Comparison of ENCODE assay signal across 9 mouse cellular contexts in genomic region chr5:62483521-62483920, GRCm38 (mm10).
A peak's percentile ranks its signal among the peaks of the same experiment; 100 is the strongest.
DNase-seq lines count a peak whose midpoint lies in the region; ATAC-seq and TF ChIP-seq lines count a peak whose summit lies in the region.
"Had no signal": no experiment of that assay in that cellular context is flagged by ENCODE, and none has a peak within 500 bp of the region (broad histone marks: within the 10 kb centered on the region; RNA-seq: fewer than 3 reads in every experiment).

No protein-coding gene starts in this region.

- no peaks in the 10 kb centered on the region for H3K4me1 ChIP-seq in thymus, adult 2 months (replicated peaks; ENCODE audit: control insufficient read depth, insufficient read depth, low read length)
- H3K4me1 ChIP-seq in forebrain, embryonic 16.5 days (replicated peaks; ENCODE audit: control insufficient read depth, insufficient read depth, low read length), result no peaks in the 10 kb centered on the region

- H3K4me2 ChIP-seq in forebrain, embryonic 16.5 days (ENCODE audit: low read length), result no peak overlapping the region

- no peak overlapping the region for H3K9ac ChIP-seq in forebrain, embryonic 16.5 days (replicated peaks; ENCODE audit: low read depth, low read length)

- no peak overlapping the region for H3K27ac ChIP-seq in thymus, adult 2 months (ENCODE audit: control insufficient read depth, insufficient read depth, low read length)
- H3K27ac ChIP-seq in forebrain, embryonic 16.5 days (ENCODE audit: low read length), result no peak overlapping the region

- peak; percentile 45 for DNase-seq in heart, postnatal 4 days
- DNase-seq in heart, adult 8-10 months (ENCODE audit: low spot score), result no peak
- DNase-seq in thymus, postnatal 25 days, result peak; percentile 5
- DNase-seq in thymus, adult 2 months, result no peak
- DNase-seq in forelimb bud, embryonic 11.5 days (ENCODE audit: low read depth, low spot score), result peak; percentile 63
- peak; percentile 72 for DNase-seq in testis, postnatal 10 days (ENCODE audit: low spot score)
- DNase-seq: lung, adult 2 months had no signal

- H3K36me3 ChIP-seq in thymus, adult 2 months (ENCODE audit: control insufficient read depth, insufficient read depth, low read length), result no peaks in the 10 kb centered on the region
- no peaks in the 10 kb centered on the region for H3K36me3 ChIP-seq in forebrain, embryonic 16.5 days (ENCODE audit: control insufficient read depth, insufficient read depth)

- TF ChIP-seq POLR2A in thymus, adult 2 months (IDR thresholded peaks at IDR 0.05; ENCODE audit: control insufficient read depth, extremely low read depth, insufficient read depth, low read length, poor library complexity), result no peak

- no peak for TF ChIP-seq CTCF in thymus, adult 2 months (IDR thresholded peaks at IDR 0.05; ENCODE audit: borderline replicate concordance, control insufficient read depth, extremely low read depth, insufficient read depth, low read length, poor library complexity)

- H3K27me3 ChIP-seq in thymus, adult 2 months (ENCODE audit: control insufficient read depth, insufficient read depth, low read length), result no peaks in the 10 kb centered on the region
- H3K27me3 ChIP-seq in forebrain, embryonic 16.5 days (replicated peaks; ENCODE audit: control insufficient read depth, insufficient read depth, low read length), result no peaks in the 10 kb centered on the region

- H3K4me3 ChIP-seq in thymus, adult 2 months (ENCODE audit: control insufficient read depth, insufficient read depth, low read length), result no peak overlapping the region
- no peak overlapping the region for H3K4me3 ChIP-seq in forebrain, embryonic 16.5 days (replicated peaks; ENCODE audit: low read length)

- ATAC-seq in erythroid progenitor cell, adult 5-6 weeks (replicated peaks; ENCODE audit: low FRiP score, poor library complexity, severe bottlenecking), result no peak
- no peak for ATAC-seq in forebrain, embryonic 16.5 days

- 41% methylated on average over 5 of the region's 5 CpGs for WGBS in thymus, adult 2 months
- WGBS in forebrain, embryonic 16.5 days, result 42% methylated on average over 5 of the region's 5 CpGs

- no peaks in the 10 kb centered on the region for H3K9me3 ChIP-seq in forebrain, embryonic 16.5 days (ENCODE audit: control insufficient read depth, low read length)

Comparison
In these comparisons a context has a peak if more than half of its experiments do, and no peak if none do; other contexts are left out.
1. DNase-seq: peak in heart, postnatal 4 days (single experiment), thymus, postnatal 25 days (single experiment), forelimb bud, embryonic 11.5 days (single experiment) and testis, postnatal 10 days (single experiment); none in heart, adult 8-10 months (single experiment) and thymus, adult 2 months (single experiment).